Mouse (Mus musculus) layer of hippocampus, adult 9-10 months (tissue): ENCODE data around the gene Hspg2.
A peak's percentile ranks its signal among the peaks of the same experiment; 100 is the strongest.
"Not testable (repeated sequence)": the region's sequence is repeated elsewhere in the genome, so short reads cannot be mapped to it uniquely, and the experiment has no call there.

Experiments
- DNase-seq: peaks from one replicate; pipeline ENCODE4 v3.0.0; 2022; ENCODE audit warnings: low spot score

The Hspg2 gene

GRCm38 (mm10) chr4:137468260-137469080 lies at the start of gene Hspg2:
Hspg2 (plus strand) TSS chr4:137468769.
- peak; percentile 37 for DNase-seq

DNA sequence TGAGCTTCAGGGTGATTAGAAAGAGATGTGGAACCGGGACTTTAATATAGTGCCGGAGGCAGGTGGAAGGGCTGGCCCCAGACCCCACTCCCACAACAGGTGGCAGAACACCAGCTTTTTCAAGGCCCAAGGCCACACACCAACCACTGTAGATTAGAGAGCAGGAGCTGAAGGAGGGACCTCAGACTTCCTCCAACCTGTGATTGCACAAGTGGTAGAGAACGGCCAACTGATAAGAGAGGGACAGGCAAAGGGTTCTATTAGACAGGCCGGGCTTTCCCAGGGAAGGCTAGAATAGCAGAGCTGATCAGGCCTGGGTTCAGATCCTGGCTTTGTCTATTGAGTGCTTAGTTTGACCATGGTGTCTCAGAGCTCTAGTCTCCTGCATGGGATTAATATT lies 38.1 kb upstream of the Hspg2 start, which contains the start of gene Cela3b:
Cela3b (minus strand) TSS at position 39 of the 400 bp plus-strand sequence.
- DNase-seq, result no peak

DNA sequence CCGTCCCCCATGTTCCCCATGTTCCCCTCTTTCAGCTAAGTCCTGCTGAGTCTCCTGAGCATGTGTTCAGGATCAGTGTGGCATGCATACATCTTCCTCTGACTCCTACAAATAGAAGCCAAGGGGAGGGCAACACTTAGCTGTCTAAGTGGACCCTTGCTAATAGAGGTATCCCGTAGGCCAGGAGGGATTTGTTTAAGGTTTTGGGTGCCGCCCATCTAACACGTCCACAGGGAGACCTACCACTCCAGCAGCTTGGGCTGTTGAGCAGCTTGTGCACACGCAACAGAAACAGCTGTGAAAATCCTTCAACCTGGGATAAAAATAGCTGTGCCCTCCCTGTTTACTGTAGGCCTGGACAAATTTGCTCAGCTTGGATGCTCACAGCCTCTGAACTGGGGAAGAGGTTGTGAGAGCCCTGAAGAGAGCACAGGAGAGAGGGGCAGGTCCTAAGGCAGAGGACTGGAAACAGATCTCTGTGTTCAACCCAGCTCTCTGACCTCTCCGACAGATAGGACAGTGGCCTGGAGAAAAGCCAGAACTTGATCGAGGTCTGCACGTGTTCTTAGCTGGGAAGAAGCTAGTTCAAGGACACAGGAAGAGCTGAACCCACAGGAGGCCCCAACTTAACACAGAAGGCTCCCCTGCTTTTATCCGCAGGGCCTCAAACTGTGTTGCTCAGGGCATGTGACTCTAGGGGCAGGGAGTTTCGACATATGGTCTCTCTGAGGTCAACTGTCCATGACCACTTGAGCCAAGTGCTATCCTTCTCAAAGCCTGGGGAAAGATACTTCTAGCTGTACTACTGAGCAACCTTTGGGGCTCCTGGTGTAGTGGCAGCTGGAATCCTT lies 35.6 kb upstream of the Hspg2 start:
- not testable (repeated sequence) for DNase-seq

- no peak for DNase-seq
Measured at GRCm38 (mm10) chr4:137436979-137437669, 31.4 kb upstream of the Hspg2 start.

- DNase-seq, result no peak
Measured at GRCm38 (mm10) chr4:137438842-137439241, 29.7 kb upstream of the Hspg2 start.

GRCm38 (mm10) chr4:137441332-137441731 lies 27.2 kb upstream of the Hspg2 start:
- no peak for DNase-seq

DNA sequence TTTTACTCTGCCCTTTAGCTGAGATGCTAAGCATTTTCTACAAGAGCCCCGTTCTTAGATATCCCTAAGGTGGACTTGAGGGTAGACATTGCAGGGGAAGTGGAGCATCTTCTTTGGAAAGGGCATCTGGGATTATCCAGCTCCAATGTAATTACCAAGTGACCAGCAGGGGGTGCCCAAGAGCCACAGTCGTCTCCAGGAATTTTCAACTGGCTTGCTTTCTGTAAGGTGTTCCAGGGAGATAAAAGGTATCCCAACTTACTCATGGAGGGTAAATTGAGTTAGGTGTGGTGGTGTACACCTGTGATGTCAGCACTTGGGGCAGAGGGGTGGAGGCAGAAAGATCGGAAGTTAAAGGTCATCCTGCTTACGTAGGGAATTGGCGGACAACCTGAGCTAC lies 24.9 kb upstream of the Hspg2 start:
- peak; percentile 54 for DNase-seq

- DNase-seq, result no peak
Measured at GRCm38 (mm10) chr4:137445881-137446280, 22.7 kb upstream of the Hspg2 start.

DNA sequence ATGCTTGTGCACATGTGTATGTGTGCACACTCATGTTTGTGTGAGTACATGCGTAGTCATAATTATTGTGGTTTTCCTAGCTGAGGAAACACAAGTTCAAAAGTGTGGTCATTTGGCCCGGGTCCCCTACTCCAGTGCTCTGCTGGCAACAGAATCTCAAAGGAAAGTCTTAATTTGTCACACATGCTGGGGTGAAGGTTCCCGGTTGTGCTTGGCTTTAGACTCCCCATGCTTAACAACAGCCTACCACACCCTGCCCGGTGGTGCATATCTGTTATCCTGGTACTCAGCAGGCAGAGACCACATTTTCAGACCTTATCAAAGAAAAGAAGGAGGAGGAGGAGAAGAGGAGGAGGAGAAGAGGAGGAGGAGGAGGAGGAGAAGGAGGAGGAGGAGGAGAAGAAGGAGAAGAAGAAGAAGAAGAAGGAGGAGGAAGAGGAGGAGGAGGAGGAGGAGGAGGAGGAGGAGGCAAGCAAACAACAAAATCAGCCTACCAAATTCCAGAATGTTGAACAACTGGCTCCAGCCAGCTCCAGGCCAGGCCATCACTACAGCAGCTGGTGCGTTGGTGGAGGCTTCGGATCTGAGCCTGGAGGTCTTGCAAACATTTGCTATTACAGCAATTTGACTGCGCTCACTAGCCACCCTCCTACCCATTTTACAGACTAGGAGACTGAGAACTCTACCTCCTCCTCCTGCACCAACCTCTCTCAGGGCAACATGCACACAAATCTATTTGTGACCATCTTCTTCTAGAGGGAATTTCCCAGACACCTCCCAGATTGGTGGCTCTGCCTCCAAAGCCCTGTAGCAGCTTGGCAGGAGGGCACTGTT lies 21.0 kb upstream of the Hspg2 start:
- no peak for DNase-seq

- DNase-seq, result no peak
Measured at GRCm38 (mm10) chr4:137448197-137448596, 20.4 kb upstream of the Hspg2 start.

DNA sequence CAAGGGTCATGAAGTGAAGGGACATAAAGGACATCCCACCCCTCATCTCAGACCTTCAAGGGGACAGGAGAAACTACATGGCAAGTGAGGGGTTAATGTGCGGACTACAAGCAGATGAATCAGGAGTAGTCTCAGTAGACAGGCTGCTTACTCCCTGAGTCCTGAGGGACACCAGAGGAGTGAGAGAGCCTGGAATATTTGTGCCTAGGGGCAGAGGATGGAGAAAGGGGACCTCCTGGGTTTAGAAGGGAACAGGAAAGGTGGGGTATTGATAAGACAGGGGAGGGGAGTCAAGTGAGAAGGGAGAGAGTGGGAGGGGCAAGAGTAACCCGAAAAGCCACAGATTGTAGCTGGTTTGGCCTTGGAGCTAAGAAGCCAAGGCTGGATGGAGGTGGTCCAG lies 19.9 kb upstream of the Hspg2 start:
- no peak for DNase-seq

- no peak for DNase-seq
Measured at GRCm38 (mm10) chr4:137449132-137449531, 19.4 kb upstream of the Hspg2 start.

GRCm38 (mm10) chr4:137449715-137450114 lies 18.9 kb upstream of the Hspg2 start:
- no peak for DNase-seq

GRCm38 (mm10) chr4:137452190-137452589 lies 16.4 kb upstream of the Hspg2 start:
- DNase-seq, result no peak

GRCm38 (mm10) chr4:137453234-137453767 lies 15.3 kb upstream of the Hspg2 start, which contains the start of gene 1700013G24Rik:
1700013G24Rik (plus strand) TSS chr4:137453284.
- no peak for DNase-seq

DNA sequence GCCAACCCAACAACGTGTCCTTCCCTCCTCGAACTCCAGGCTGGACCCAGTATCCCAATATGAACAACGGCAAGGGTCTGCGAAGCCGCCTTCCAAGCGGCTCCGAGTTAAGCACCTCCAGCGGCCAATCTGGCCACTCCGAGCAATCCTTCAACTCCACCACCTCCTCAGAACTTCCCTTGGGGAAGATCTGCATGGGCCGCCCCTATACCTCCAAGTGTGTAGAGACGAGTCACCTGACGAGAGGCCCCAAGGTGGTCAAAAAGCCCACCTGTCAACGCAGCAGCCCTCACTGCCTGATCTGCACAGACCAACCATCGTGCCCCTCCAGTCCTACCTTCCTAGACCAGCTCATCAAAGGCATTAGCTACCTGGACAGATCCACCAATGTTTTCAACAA lies 14.0 kb upstream of the Hspg2 start:
- DNase-seq, result no peak

GRCm38 (mm10) chr4:137456581-137456980 lies 12.0 kb upstream of the Hspg2 start:
- no peak for DNase-seq

DNA sequence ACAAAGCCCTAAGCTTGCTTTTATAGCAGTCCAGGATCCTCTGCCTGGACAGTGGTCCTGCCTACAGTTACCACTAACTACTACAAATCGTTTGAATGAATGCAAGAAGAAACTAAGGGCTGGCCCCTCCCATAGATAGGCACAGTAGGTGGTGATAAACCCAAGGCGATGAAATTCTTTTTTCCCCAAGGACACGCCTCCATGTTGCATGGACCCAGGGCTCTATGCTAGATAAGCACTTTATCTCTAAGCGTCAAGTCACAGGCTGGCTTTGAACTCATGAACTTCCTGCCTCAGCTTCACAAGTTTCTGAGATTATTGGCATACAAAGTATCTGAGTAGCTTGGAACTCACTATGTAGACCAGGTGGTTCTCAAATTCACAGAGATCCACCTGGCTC lies 11.3 kb upstream of the Hspg2 start:
- DNase-seq, result no peak

DNA sequence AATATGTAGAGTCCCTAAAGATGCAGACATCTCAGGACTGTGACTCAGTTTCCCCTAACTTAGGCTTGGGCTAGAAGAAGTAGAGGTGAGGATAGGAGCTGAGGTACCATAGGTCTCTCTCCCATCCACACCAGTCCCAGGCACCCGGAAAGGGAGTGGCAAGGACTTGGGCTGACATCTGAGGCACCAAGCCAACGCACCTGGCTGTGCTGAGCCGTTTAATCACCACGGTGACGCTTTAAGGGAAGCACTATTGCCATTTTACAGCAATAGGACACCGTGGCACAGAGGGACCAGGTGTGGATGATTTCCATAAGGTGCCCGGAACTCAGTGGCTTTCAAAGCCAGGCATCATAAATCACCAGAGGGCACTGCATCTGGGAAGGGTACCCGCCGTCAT lies 10.3 kb upstream of the Hspg2 start:
- DNase-seq, result no peak

- no peak for DNase-seq
Measured at GRCm38 (mm10) chr4:137458861-137459260, 9.7 kb upstream of the Hspg2 start.

- no peak for DNase-seq
Measured at GRCm38 (mm10) chr4:137460676-137461075, 7.9 kb upstream of the Hspg2 start.
